9 mouse cellular contexts compared by ENCODE assay signal in the genomic region with DNA sequence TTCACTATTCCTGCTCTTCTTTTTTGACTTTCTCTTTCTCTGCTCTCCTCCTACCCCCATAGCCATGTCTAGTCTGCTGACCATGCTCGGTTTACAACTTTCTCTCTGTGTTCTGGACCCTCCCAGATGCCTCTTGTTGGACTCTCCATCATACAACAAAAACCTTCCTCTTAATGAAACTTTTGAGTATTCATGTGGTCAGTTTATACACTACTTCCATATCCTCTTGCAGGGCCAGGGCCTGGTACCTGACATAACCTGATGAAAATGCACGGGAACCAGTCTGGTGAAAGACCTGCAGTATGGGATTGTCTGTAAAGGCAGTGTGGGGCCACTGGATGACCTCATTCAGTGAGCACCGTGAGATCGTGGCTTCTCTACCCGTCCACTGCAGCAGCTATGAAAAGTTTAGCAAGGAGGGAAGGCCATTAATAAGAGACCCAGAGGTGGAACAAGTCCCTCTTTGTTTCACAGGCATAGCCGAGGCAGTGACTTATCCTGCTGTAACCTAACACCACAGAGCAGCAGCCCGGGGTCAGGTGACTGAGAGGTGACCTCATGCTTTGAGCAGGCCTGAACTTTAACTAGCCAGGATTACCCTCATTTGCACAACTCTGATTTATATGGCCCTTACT. TPM values are rescaled to one million over a fixed set of nuclear protein-coding genes. Genes with fewer than 3 reads are reported as not detected.
DNase-seq lines count a peak whose midpoint lies in the region; ATAC-seq and TF ChIP-seq lines count a peak whose summit lies in the region.
"Had no signal": no experiment of that assay in that cellular context is flagged by ENCODE, and none has a peak within 500 bp of the region (broad histone marks: within the 10 kb centered on the region; RNA-seq: fewer than 3 reads in every experiment).

No protein-coding gene starts in this region.

- no peak for TF ChIP-seq CTCF in left cerebral cortex, adult 2 months (IDR thresholded peaks at IDR 0.05)

- no peak overlapping the region for H3K4me3 ChIP-seq in left cerebral cortex, adult 2 months

- no peak for ATAC-seq in megakaryocyte, adult 5-6 weeks (ENCODE audit: poor library complexity, severe bottlenecking)

- no peak overlapping the region for H3K27ac ChIP-seq in left cerebral cortex, adult 2 months

- intact Hi-C loops in left cerebral cortex, adult 2 months (cut with DNase I): no loop called here

- DNase-seq in adrenal gland, adult (ENCODE audit: inconsistent age in 2 of 2, low spot score in 1 of 2): peak; percentile 56 to 85
- no peak for DNase-seq in adrenal gland, postnatal 4 days (ENCODE audit: low spot score in 2 of 2)
- peak; percentile 47 for DNase-seq in adrenal gland, postnatal 10 days
- DNase-seq in gonadal fat pad, adult 2 months (ENCODE audit: low read depth): peak; percentile 64
- DNase-seq in kidney, postnatal 25 days: peak; percentile 49 to 65
- peak; percentile 20 for DNase-seq in skeletal muscle tissue, adult 2 months (ENCODE audit: low read depth, low spot score)
- no peak for DNase-seq in left cerebral cortex, adult 2 months (ENCODE audit: extremely low spot score in 1 of 2, low spot score in 2 of 2)

RNA-seq across cellular contexts. Expression of a gene that starts 49.7 kb away (rescaled TPM):
- total RNA-seq in adrenal gland, postnatal 4 days (2021): 1 to 10 TPM; 7.9 to 9.7 TPM
- total RNA-seq in adrenal gland, postnatal 10 days (2021): 1 to 10 TPM; 4.5 to 7.8 TPM
- polyA plus RNA-seq in gonadal fat pad, adult 2 months (2012; rRNA removed): 0.03 TPM in 1 of 2 replicates, not detected in the other
- 0.02 TPM in 1 of 2 replicates, not detected in the other for total RNA-seq in megakaryocyte, adult 5-6 weeks (2015)
- total RNA-seq in megakaryocyte, adult 5-6 weeks (2017): under 0.01 TPM in 1 of 2 replicates, not detected in the other
- 10 to 100 TPM; 61.3 to 62.1 TPM for total RNA-seq in left cerebral cortex, adult 2 months (2021)
- total RNA-seq: hematopoietic stem cell, adult 5-6 weeks had no signal

Comparison
In these comparisons a context has a peak if more than half of its experiments do, and no peak if none do; other contexts are left out.
1. DNase-seq: peak in adrenal gland, adult (2 of 2), adrenal gland, postnatal 10 days (single experiment), gonadal fat pad, adult 2 months (single experiment), kidney, postnatal 25 days (2 of 2) and skeletal muscle tissue, adult 2 months (single experiment); none in adrenal gland, postnatal 4 days (0 of 2) and left cerebral cortex, adult 2 months (0 of 2).
2. RNA of a gene that starts 49.7 kb away (total RNA-seq): 61.3 to 62.1 TPM in left cerebral cortex, adult 2 months; 7.9 to 9.7 TPM in adrenal gland, postnatal 4 days, 4.5 to 7.8 TPM in adrenal gland, postnatal 10 days and under 0.01 to 0.02 TPM in megakaryocyte, adult 5-6 weeks; every median in the first group is over 4 times any median in the second.